Mouse (Mus musculus): ENCODE measurements around the gene Foxo3. TPM values are rescaled to one million over a fixed set of nuclear protein-coding genes. Genes with fewer than 3 reads are reported as not detected.

The Foxo3 gene
- polyA plus RNA-seq, 1 experiment from 2014 or later = 3.5 TPM

DNA sequence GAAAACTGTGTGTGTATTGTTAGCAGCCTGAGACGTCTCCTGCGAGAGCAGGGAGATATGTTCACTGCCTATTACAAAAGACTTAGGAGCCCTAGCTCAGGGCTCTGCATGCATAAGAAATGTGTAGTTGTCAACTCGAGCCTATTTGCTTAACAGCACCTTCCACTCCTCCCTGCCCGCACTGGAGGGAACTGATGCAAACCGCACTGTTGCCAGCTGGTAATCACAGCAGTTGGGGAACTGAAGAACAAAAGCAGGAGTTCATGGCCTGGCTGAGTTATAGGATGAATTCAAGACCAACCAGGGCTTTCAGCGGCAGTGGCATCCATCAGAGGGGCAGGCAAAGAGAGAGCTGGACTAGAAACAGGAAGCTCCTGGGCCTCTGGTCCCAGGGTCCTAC is 66.7 kb downstream of the Foxo3 start:
- no peaks in the 10 kb centered on the region for H3K27me3 ChIP-seq
- H3K36me3 ChIP-seq = no peaks in the 10 kb centered on the region
- H3K9me3 ChIP-seq = no peaks in the 10 kb centered on the region
- 47% methylated on average over 6 of the region's 6 CpGs for WGBS
- no peak overlapping the region for H3K4me3 ChIP-seq (replicated peaks)
- ATAC-seq = no peak
- no peak overlapping the region for H3K4me2 ChIP-seq (replicated peaks)
- peaks cover 14% of the 10 kb centered on the region for H3K4me1 ChIP-seq (replicated peaks)
- H3K27ac ChIP-seq = no peak overlapping the region
- H3K9ac ChIP-seq (replicated peaks) = no peak overlapping the region

GRCm38 (mm10) chr10:42207612-42208011 is 68.9 kb downstream of the Foxo3 start:
- peaks cover 14% of the 10 kb centered on the region for H3K4me1 ChIP-seq (replicated peaks)
- no peak for ATAC-seq
- no peak overlapping the region for H3K27ac ChIP-seq
- H3K4me3 ChIP-seq (replicated peaks) = no peak overlapping the region
- H3K27me3 ChIP-seq = no peaks in the 10 kb centered on the region
- H3K36me3 ChIP-seq = no peaks in the 10 kb centered on the region
- H3K9me3 ChIP-seq = no peaks in the 10 kb centered on the region
- no peak overlapping the region for H3K4me2 ChIP-seq (replicated peaks)
- H3K9ac ChIP-seq (replicated peaks) = no peak overlapping the region
- WGBS = 95% methylated on average over 12 of the region's 12 CpGs

DNA sequence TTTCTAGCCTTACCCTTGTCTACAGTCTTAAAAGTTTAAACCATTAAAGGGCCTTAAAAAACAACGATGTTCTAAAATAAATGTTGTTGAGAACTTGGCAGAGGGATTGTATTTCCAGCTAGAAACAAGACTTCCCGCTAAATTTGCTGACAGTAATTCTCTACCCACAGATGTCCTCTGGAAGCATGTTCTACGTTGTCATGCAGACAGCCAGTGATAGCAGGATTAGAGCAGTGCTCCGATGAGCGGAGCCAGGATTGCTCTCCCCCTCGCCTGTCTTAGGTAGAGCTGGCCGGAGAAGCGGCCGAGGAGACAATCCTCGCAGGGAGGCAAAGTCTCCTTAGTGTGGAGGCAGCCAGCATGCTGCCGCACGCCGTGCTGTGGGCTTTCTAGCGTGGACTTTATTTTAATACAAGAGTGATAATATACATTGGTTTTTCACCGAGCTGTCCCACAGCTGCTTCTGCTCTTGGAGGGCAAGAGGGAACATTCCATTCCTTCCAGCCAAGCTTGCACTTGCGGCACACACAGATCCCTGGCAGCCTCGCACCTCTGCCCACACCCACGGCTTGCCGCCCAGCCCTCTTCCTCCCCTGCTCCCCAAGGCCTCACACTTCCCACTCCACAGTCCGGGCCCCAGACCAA is 71.7 kb downstream of the Foxo3 start:
- peaks cover 8% of the 10 kb centered on the region for H3K4me1 ChIP-seq (replicated peaks)
- H3K9me3 ChIP-seq = no peaks in the 10 kb centered on the region
- no peaks in the 10 kb centered on the region for H3K27me3 ChIP-seq
- no peak for ATAC-seq
- no peak overlapping the region for H3K4me2 ChIP-seq (replicated peaks)
- no peak overlapping the region for H3K4me3 ChIP-seq (replicated peaks)
- WGBS = 90% methylated on average over 20 of the region's 20 CpGs
- no peak overlapping the region for H3K9ac ChIP-seq (replicated peaks)
- no peak overlapping the region for H3K27ac ChIP-seq
- no peaks in the 10 kb centered on the region for H3K36me3 ChIP-seq

DNA sequence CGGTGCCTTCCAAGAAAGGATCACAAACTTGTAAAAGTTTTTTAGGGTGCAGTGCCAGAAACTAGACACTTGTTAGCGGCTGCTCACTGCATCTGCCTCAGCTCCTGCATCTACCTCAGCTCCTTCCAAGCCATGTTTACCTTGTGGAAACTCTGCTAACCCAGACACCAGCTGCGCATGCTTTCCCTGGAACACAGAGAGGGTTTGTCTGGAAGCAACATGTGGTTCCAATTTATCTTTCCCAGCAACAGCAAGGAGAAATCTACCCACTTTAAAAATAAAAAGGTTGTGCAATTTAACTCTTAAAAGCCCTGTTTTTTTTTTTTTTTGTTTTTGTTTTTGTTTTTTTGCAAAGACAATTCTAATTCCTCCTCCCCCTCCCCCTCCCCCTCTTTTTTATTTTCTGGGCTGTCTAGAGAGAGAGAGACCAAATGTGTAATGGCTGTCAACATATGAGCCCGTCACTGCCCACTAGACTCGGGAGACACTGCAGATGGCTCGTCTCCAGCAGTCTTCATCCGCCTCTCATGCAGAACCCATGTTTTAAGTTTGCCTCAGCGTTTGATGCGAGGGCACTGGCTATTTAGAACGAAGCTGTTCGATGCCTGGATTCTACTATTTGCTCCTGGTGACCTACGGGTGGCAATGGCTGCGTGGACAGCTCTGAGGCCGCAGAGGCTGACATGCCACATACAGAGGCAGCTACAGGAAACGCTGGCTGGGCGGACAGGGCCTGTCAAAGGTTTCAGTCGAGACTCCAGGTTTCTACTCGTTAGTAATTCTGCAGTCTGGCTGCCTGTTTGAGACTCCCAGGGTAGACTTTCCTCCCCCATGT is 73.0 kb downstream of the Foxo3 start:
- ATAC-seq = no peak
- no peak overlapping the region for H3K4me2 ChIP-seq (replicated peaks)
- WGBS = 80% methylated on average over 18 of the region's 18 CpGs
- H3K9me3 ChIP-seq = no peaks in the 10 kb centered on the region
- H3K36me3 ChIP-seq = no peaks in the 10 kb centered on the region
- peaks cover 14% of the 10 kb centered on the region for H3K4me1 ChIP-seq (replicated peaks)
- H3K4me3 ChIP-seq (replicated peaks) = no peak overlapping the region
- H3K27ac ChIP-seq = no peak overlapping the region
- no peak overlapping the region for H3K9ac ChIP-seq (replicated peaks)
- H3K27me3 ChIP-seq = no peaks in the 10 kb centered on the region

DNA sequence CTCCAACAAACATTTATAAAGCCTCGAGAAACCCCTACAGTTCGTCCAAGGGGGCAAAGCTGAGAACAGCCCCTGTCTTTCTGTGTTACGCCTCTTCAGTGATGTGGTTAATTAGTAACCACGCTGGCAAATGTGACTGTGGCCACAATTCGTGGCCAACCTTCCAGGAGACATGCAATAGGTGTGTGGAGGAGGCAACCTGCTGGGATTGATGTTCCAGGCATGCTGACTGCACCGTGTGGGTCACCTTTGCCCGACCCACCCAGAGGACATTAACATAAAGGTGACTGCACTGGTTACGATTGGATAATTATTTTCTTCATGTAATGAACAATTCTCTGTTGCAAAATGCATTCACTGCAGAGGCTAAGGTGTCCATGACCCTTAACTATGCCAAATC is 74.0 kb downstream of the Foxo3 start:
- H3K4me2 ChIP-seq (replicated peaks) = no peak overlapping the region
- 86% methylated on average over 8 of the region's 8 CpGs for WGBS

GRCm38 (mm10) chr10:42199472-42199871 is 77.1 kb downstream of the Foxo3 start:
- Histone ChIP-seq H3K4me3 (replicated peaks) (no peak overlapping the region), H3K36me3 (peaks cover 19% of the 10 kb centered on the region), H3K4me2 (replicated peaks) (no peak overlapping the region), H3K27me3 (no peaks in the 10 kb centered on the region), H3K9me3 (peaks cover 5% of the 10 kb centered on the region; the same call in 1 of the 2 replicates), H3K4me1 (replicated peaks) (peaks cover 14% of the 10 kb centered on the region), H3K9ac (replicated peaks) (no peak overlapping the region), H3K27ac (no peak overlapping the region)
- WGBS = 67% methylated on average over 3 of the region's 3 CpGs
- peak; percentile 45; the same call in 1 of the 2 replicates for ATAC-seq

More for the DNA sequence above, 74.0 kb downstream of the Foxo3 start:
- H3K9me3 ChIP-seq = no peaks in the 10 kb centered on the region
- H3K27ac ChIP-seq = no peak overlapping the region
- peaks cover 1% of the 10 kb centered on the region for H3K36me3 ChIP-seq
- H3K9ac ChIP-seq (replicated peaks) = no peak overlapping the region
- H3K27me3 ChIP-seq = no peaks in the 10 kb centered on the region
- ATAC-seq = no peak
- H3K4me3 ChIP-seq (replicated peaks) = no peak overlapping the region
- H3K4me1 ChIP-seq (replicated peaks) = peaks cover 14% of the 10 kb centered on the region

DNA sequence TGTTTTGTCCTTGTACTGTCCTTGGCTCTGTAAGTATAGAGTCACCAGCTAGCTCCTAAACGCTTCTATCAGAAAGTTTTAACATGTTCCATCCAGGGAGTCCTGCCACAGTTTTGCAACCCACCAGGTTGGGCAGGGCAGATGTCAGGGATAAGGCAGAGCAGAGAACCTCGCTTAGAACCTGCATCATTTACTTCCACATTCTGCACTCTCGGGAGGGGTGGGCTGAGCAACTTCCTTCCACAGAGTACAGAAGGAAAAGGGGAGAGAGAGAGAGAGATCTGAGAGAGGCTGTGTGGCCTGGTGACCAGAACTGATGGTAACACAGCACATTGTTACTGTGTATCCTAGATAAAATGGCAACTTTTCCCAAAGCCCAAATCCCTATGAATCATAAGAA is 77.9 kb downstream of the Foxo3 start:
- WGBS = 92% methylated on average over 3 of the region's 3 CpGs
- peaks cover 5% of the 10 kb centered on the region; the same call in 1 of the 2 replicates for H3K9me3 ChIP-seq
- ATAC-seq = no peak
- no peak overlapping the region for H3K9ac ChIP-seq (replicated peaks)
- H3K27ac ChIP-seq = no peak overlapping the region
- H3K36me3 ChIP-seq = peaks cover 19% of the 10 kb centered on the region
- no peak overlapping the region for H3K4me3 ChIP-seq (replicated peaks)
- no peaks in the 10 kb centered on the region for H3K27me3 ChIP-seq
- peaks cover 14% of the 10 kb centered on the region for H3K4me1 ChIP-seq (replicated peaks)
- no peak overlapping the region for H3K4me2 ChIP-seq (replicated peaks)

DNA sequence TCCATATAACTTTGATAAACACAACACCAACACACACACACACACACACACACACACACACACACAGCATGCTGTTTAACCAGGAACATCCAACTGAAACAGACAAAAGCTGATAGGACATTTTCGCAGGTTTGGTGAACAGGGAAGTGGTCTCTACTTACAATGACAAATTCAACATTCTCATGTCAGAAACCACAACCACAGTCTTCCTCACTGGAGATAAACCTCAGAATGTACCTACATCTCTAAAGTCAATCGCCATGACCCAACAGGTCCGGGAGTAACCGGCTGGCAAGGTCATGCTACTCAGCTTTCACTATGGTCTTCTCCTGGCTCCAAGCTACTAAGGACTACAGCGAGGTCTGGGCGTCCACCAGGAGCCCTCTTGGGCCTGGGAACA is 81.8 kb downstream of the Foxo3 start:
- H3K36me3 ChIP-seq = peaks cover 19% of the 10 kb centered on the region
- no peaks in the 10 kb centered on the region for H3K27me3 ChIP-seq
- no peak overlapping the region for H3K4me2 ChIP-seq (replicated peaks)
- H3K4me1 ChIP-seq (replicated peaks) = peaks cover 12% of the 10 kb centered on the region
- no peak overlapping the region for H3K4me3 ChIP-seq (replicated peaks)
- no peak overlapping the region for H3K27ac ChIP-seq
- no peak overlapping the region for H3K9ac ChIP-seq (replicated peaks)
- WGBS = 96% methylated on average over 6 of the region's 6 CpGs
- H3K9me3 ChIP-seq = peaks cover 5% of the 10 kb centered on the region; the same call in 1 of the 2 replicates
- ATAC-seq = no peak

- no peak overlapping the region for H3K27ac ChIP-seq
- no peak for ATAC-seq
Observed at GRCm38 (mm10) chr10:42193981-42194380, 82.6 kb downstream of the Foxo3 start.

DNA sequence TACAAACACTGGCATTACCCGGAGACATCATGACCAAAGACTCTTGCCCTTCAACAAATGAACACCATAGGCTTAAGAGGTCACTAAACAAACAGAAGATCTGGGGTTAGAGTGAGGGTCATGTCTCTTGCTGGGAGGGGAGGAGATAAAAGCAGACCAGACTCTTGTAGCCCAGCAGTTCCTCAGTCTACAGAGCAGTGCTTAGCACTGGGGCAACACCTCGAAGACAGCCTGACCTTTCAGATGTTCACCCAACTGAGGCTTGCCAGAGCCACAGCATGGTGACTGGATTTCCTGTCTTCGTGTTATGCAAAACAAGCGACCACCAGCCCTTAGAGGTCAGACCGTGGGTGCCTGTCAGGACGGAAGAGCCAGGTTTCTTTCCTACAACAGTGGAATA is 83.6 kb downstream of the Foxo3 start:
- no peak for ATAC-seq
- peaks cover 5% of the 10 kb centered on the region; the same call in 1 of the 2 replicates for H3K9me3 ChIP-seq
- H3K27me3 ChIP-seq = no peaks in the 10 kb centered on the region
- peaks cover 19% of the 10 kb centered on the region for H3K36me3 ChIP-seq
- peaks cover 12% of the 10 kb centered on the region for H3K4me1 ChIP-seq (replicated peaks)
- no peak overlapping the region for H3K27ac ChIP-seq
- 19% methylated on average over 6 of the region's 6 CpGs for WGBS
- H3K4me2 ChIP-seq (replicated peaks) = no peak overlapping the region
- no peak overlapping the region for H3K4me3 ChIP-seq (replicated peaks)
- H3K9ac ChIP-seq (replicated peaks) = no peak overlapping the region

More at GRCm38 (mm10) chr10:42193981-42194380, 82.6 kb downstream of the Foxo3 start:
- Histone ChIP-seq H3K4me2 (replicated peaks) (no peak overlapping the region), H3K4me3 (replicated peaks) (no peak overlapping the region), H3K27me3 (no peaks in the 10 kb centered on the region), H3K9me3 (peaks cover 5% of the 10 kb centered on the region; the same call in 1 of the 2 replicates), H3K9ac (replicated peaks) (no peak overlapping the region), H3K4me1 (replicated peaks) (peaks cover 5% of the 10 kb centered on the region; the same call in 1 of the 2 replicates), H3K36me3 (peaks cover 19% of the 10 kb centered on the region)
- 83% methylated on average over 4 of the region's 4 CpGs for WGBS

DNA sequence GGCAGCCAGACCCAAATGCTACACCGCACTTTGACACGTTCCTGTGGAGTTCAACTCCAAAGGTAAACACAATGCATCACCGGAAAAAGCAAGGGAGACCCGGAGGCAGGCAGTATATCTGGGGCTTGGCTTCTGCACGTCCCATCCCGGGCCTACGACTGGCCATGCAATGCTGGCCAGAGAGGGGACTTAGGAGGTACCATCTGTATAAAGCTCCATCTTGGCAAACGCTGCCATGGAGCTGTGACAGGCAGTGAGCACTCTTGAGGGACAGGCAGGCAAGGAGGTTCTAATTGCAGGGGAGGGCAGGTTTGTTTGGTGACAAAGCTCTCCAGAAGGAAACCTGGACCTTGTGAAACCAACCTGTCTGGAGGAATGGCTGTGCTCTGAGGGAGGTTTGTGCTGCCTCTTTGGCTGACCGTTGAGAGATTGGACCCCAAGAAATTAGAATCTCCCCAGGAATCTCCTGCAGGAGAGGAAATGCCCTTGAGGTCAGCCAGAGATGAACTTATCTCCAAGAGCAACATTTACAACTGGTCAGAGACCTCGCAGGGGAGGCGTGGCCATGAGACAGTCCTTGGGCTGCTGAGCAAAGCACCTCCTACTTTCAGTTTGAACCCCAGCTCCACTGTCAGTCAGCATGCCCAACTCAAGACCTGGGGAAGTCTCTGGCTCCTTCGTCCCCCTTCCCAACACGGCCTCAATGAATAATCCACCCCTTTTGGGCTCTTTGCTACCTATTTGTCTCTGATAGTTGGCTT is 86.7 kb downstream of the Foxo3 start:
- no peak for ATAC-seq
- peaks cover 14% of the 10 kb centered on the region for H3K4me1 ChIP-seq (replicated peaks)

DNA sequence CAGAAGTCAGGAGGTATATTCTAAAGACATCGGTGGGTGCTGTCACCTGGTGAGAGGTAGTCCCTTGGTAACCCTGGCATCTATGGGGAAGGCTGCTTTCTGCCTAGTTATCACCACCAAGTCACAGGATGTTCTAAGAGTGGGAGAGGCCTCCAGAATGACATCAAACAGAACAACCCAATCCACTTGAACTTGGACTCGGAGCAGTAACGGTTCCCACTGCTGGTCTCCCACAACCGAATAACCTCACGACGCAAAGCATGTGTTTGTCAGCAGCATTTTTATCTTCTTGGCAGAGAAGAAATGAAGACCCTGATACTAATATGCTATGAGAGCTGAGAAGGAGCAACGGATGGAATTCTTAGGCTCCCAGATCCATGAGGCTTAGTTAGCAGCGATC is 87.5 kb downstream of the Foxo3 start:
- ATAC-seq = no peak
- peaks cover 14% of the 10 kb centered on the region for H3K4me1 ChIP-seq (replicated peaks)
- peaks cover 9% of the 10 kb centered on the region for H3K36me3 ChIP-seq
- no peak overlapping the region for H3K27ac ChIP-seq
- no peak overlapping the region for H3K9ac ChIP-seq (replicated peaks)
- WGBS = 92% methylated on average over 8 of the region's 8 CpGs
- no peak overlapping the region for H3K4me2 ChIP-seq (replicated peaks)
- no peaks in the 10 kb centered on the region for H3K9me3 ChIP-seq
- H3K27me3 ChIP-seq = no peaks in the 10 kb centered on the region
- no peak overlapping the region for H3K4me3 ChIP-seq (replicated peaks)

More for the DNA sequence above, 86.7 kb downstream of the Foxo3 start:
- Histone ChIP-seq H3K27ac (no peak overlapping the region), H3K4me2 (replicated peaks) (no peak overlapping the region), H3K9ac (replicated peaks) (no peak overlapping the region), H3K36me3 (peaks cover 4% of the 10 kb centered on the region), H3K9me3 (no peaks in the 10 kb centered on the region), H3K27me3 (no peaks in the 10 kb centered on the region), H3K4me3 (replicated peaks) (no peak overlapping the region)
- WGBS = 87% methylated on average over 13 of the region's 13 CpGs
